Mouse (Mus musculus): Measurements from ENCODE around the gene Fhit. TPM values are rescaled to one million over a fixed set of nuclear protein-coding genes. Genes with fewer than 3 reads are reported as not detected.

Fhit gene
- polyA plus RNA-seq, 1 experiment from 2014 or later = 5.9 TPM

DNA sequence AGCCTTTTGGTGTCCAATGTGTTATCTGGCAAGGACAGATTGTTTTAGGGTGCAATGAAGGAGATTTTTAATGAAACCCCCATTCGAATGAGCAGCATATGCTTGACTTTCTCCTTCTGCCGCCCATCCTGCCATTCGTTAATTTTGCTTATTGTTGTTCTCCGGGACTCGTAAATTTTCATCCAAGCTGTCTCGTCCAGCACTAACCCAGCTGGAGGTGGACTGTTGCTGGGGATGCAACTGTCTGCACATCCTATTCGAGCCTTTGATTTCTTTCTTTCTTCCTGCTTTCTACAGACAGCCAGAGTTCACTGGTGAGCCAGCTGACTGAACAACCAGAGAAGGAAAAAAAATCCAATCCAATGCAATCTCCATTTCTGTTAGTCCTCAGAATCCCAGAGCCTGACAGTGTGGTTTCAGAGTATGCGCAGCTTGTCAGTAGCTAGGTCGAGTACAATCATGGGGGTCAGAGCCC lies 1350.0 kb downstream of the Fhit start:
- H3K4me1 ChIP-seq = peaks cover 12% of the 10 kb centered on the region
- H3K36me3 ChIP-seq = no peaks in the 10 kb centered on the region
- 74% methylated on average over 9 of the region's 9 CpGs for WGBS
- H3K4me3 ChIP-seq = no peak overlapping the region
- H3K27me3 ChIP-seq = no peaks in the 10 kb centered on the region
- ATAC-seq (ENCODE audit: insufficient number of reproducible peaks, insufficient read depth, low FRiP score, low TSS enrichment) = no peak
- H3K27ac ChIP-seq = no peak overlapping the region
- H3K9me3 ChIP-seq = no peaks in the 10 kb centered on the region
- no peak overlapping the region for H3K9ac ChIP-seq
- no peak overlapping the region for H3K4me2 ChIP-seq (replicated peaks)

- H3K9me3 ChIP-seq = no peaks in the 10 kb centered on the region
- no peak for ATAC-seq (ENCODE audit: insufficient number of reproducible peaks, insufficient read depth, low FRiP score, low TSS enrichment)
- no peak overlapping the region for H3K27ac ChIP-seq
- H3K4me3 ChIP-seq = no peak overlapping the region
- no peaks in the 10 kb centered on the region for H3K27me3 ChIP-seq
- WGBS = 67% methylated on average over 7 of the region's 7 CpGs
- no peak overlapping the region for H3K9ac ChIP-seq
- no peaks in the 10 kb centered on the region for H3K36me3 ChIP-seq
- no peak overlapping the region for H3K4me2 ChIP-seq (replicated peaks)
- peaks cover 6% of the 10 kb centered on the region for H3K4me1 ChIP-seq
These were observed 1350.5 kb downstream of the Fhit start for GRCm38 (mm10) chr14:9811177-9811846.

DNA sequence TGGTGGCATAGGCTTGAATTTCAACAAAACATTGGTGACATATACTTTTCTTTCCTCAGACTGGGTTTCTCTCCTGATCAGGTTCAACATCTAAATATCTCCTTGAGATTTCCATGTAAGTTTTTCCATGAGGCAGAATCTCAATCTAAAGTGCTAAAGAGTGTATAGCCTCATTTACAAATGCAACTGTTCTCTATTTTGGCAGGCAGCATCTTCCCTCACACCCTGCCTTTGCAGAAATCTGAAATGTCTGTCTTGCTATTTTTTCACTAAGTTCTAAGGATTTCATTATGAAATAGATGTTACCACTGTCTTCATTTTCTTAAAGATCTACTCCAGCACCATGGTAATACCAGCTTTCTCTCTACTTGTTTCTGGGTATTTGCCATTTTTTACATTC lies 1368.4 kb downstream of the Fhit start:
- Histone ChIP-seq H3K4me2 (replicated peaks) (no peak overlapping the region), H3K27ac (no peak overlapping the region), H3K4me1 (no peaks in the 10 kb centered on the region), H3K9me3 (no peaks in the 10 kb centered on the region), H3K4me3 (no peak overlapping the region), H3K9ac (no peak overlapping the region), H3K27me3 (no peaks in the 10 kb centered on the region), H3K36me3 (no peaks in the 10 kb centered on the region)
- ATAC-seq (ENCODE audit: insufficient number of reproducible peaks, insufficient read depth, low FRiP score, low TSS enrichment) = no peak

GRCm38 (mm10) chr14:9788402-9788950 lies 1373.4 kb downstream of the Fhit start:
- Histone ChIP-seq H3K9ac (no peak overlapping the region), H3K36me3 (no peaks in the 10 kb centered on the region), H3K4me3 (no peak overlapping the region), H3K4me1 (no peaks in the 10 kb centered on the region), H3K27me3 (no peaks in the 10 kb centered on the region), H3K27ac (no peak overlapping the region), H3K4me2 (replicated peaks) (no peak overlapping the region), H3K9me3 (no peaks in the 10 kb centered on the region)
- WGBS = 59% methylated on average over 3 of the region's 3 CpGs
- no peak for ATAC-seq (ENCODE audit: insufficient number of reproducible peaks, insufficient read depth, low FRiP score, low TSS enrichment)

DNA sequence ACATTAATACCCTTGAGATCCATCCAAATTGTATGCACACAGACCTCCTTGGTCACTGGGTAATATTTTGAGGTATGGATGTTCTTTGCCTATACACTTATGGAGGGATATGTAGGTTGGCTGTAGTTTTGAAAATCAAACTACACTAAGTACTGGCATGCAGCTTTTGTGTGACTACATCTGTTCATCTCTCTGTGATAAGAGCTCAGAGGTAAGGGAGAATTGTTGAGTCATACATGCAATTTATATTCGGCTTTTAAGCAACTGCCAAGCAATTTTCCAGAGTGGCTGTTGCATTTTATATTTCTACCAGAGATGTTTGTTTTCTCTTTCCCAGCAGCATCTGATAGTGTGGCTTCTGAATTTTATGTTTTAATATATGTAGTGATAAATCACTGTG lies 1374.4 kb downstream of the Fhit start:
- no peak overlapping the region for H3K9ac ChIP-seq
- no peaks in the 10 kb centered on the region for H3K9me3 ChIP-seq
- no peaks in the 10 kb centered on the region for H3K27me3 ChIP-seq
- H3K36me3 ChIP-seq = no peaks in the 10 kb centered on the region
- H3K27ac ChIP-seq = no peak overlapping the region
- ATAC-seq (ENCODE audit: insufficient number of reproducible peaks, insufficient read depth, low FRiP score, low TSS enrichment) = no peak
- no peaks in the 10 kb centered on the region for H3K4me1 ChIP-seq
- no peak overlapping the region for H3K4me3 ChIP-seq
- H3K4me2 ChIP-seq (replicated peaks) = no peak overlapping the region
- WGBS = 78% methylated on average over 1 of the region's 1 CpGs

DNA sequence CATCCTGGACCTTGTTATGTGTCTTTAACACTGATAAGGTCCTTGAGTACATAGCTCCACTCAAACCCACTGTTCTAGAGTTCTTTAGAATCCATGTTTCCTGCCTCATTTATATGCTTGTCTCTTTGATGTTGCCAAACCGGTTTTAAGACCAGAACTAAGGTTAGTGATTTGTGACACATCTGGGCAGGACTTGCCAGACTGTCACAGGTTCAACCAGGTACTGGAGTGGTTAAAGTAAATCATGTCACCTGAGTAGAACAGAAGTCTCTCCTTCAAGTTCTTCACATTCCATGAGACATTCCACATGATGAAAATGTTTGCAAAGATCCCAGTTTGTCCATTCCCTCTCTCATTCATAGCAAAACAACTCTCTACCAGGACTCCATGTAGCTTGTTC lies 1376.0 kb downstream of the Fhit start:
- Histone ChIP-seq H3K4me1 (no peaks in the 10 kb centered on the region), H3K4me3 (no peak overlapping the region), H3K9me3 (no peaks in the 10 kb centered on the region), H3K36me3 (no peaks in the 10 kb centered on the region), H3K9ac (no peak overlapping the region), H3K27me3 (no peaks in the 10 kb centered on the region), H3K4me2 (replicated peaks) (no peak overlapping the region), H3K27ac (no peak overlapping the region)
- ATAC-seq (ENCODE audit: insufficient number of reproducible peaks, insufficient read depth, low FRiP score, low TSS enrichment) = no peak
- 41% methylated on average over 1 of the region's 1 CpGs for WGBS

DNA sequence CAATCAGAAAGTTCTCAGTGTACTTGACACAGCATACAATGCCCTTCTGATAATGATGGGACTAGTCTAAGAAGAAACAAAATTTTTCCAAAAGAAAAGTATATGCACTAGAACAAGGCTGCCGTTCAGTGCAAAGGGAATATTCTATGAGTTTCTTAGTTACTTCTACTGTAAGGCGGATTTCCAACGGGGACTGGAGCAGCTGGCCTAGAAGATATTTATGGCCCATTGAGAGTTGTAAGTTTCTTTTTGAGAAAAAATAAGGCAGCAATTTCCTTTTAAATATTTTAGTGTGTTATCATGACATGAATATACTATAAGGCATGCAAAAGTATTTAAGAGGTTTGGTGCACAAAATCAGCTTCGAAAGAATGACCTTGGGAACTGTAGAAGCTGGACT lies 1410.5 kb downstream of the Fhit start:
- Histone ChIP-seq H3K27me3 (no peaks in the 10 kb centered on the region), H3K36me3 (no peaks in the 10 kb centered on the region), H3K4me2 (replicated peaks) (no peak overlapping the region), H3K9me3 (no peaks in the 10 kb centered on the region), H3K9ac (no peak overlapping the region), H3K27ac (no peak overlapping the region), H3K4me3 (no peak overlapping the region), H3K4me1 (no peaks in the 10 kb centered on the region)
- WGBS = 93% methylated on average over 4 of the region's 4 CpGs
- ATAC-seq (ENCODE audit: insufficient number of reproducible peaks, insufficient read depth, low FRiP score, low TSS enrichment) = no peak

DNA sequence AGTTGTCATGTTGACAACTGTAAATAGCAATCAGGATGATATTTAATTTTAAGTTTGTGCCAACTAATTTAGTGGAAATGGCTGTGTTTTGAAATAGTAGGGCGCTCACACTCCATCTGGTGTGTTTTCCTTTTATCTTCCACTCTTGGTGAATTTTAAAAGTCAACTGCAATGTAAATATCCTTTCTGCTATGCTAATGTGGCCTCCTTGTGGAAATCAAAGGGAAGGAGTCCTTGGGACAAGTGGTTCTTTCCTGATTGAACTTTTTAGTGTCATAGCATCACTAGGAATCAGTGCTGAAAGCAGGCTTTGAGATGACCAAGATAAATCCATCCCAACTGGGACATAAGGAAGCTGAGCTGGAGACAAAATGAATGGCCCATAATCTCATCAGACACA lies 1413.1 kb downstream of the Fhit start:
- no peaks in the 10 kb centered on the region for H3K27me3 ChIP-seq
- H3K9ac ChIP-seq = no peak overlapping the region
- no peaks in the 10 kb centered on the region for H3K36me3 ChIP-seq
- H3K4me2 ChIP-seq (replicated peaks) = no peak overlapping the region
- ATAC-seq (ENCODE audit: insufficient number of reproducible peaks, insufficient read depth, low FRiP score, low TSS enrichment) = no peak
- 78% methylated on average over 1 of the region's 1 CpGs for WGBS
- H3K27ac ChIP-seq = no peak overlapping the region
- H3K9me3 ChIP-seq = no peaks in the 10 kb centered on the region
- no peak overlapping the region for H3K4me3 ChIP-seq
- H3K4me1 ChIP-seq = no peaks in the 10 kb centered on the region

- H3K36me3 ChIP-seq = no peaks in the 10 kb centered on the region
- H3K9me3 ChIP-seq = no peaks in the 10 kb centered on the region
- H3K4me3 ChIP-seq = no peak overlapping the region
- no peaks in the 10 kb centered on the region for H3K27me3 ChIP-seq
- no peak overlapping the region for H3K27ac ChIP-seq
- WGBS = 43% methylated on average over 2 of the region's 2 CpGs
- ATAC-seq (ENCODE audit: insufficient number of reproducible peaks, insufficient read depth, low FRiP score, low TSS enrichment) = no peak
- H3K9ac ChIP-seq = no peak overlapping the region
- no peak overlapping the region for H3K4me2 ChIP-seq (replicated peaks)
- H3K4me1 ChIP-seq = no peaks in the 10 kb centered on the region
These were observed 1439.8 kb downstream of the Fhit start for GRCm38 (mm10) chr14:9721917-9722472.

GRCm38 (mm10) chr14:9698621-9699020 lies 1463.2 kb downstream of the Fhit start:
- Histone ChIP-seq H3K4me2 (replicated peaks) (no peak overlapping the region), H3K27me3 (no peaks in the 10 kb centered on the region), H3K4me1 (no peaks in the 10 kb centered on the region), H3K36me3 (no peaks in the 10 kb centered on the region), H3K27ac (no peak overlapping the region), H3K9ac (no peak overlapping the region), H3K4me3 (no peak overlapping the region), H3K9me3 (no peaks in the 10 kb centered on the region)
- ATAC-seq (ENCODE audit: insufficient number of reproducible peaks, insufficient read depth, low FRiP score, low TSS enrichment) = no peak
- WGBS = 79% methylated on average over 1 of the region's 1 CpGs

GRCm38 (mm10) chr14:9697101-9697500 lies 1464.7 kb downstream of the Fhit start:
- no peak for ATAC-seq (ENCODE audit: insufficient number of reproducible peaks, insufficient read depth, low FRiP score, low TSS enrichment)
- Histone ChIP-seq H3K4me1 (no peaks in the 10 kb centered on the region), H3K9me3 (no peaks in the 10 kb centered on the region), H3K9ac (no peak overlapping the region), H3K4me3 (no peak overlapping the region), H3K27ac (no peak overlapping the region), H3K27me3 (no peaks in the 10 kb centered on the region), H3K36me3 (no peaks in the 10 kb centered on the region), H3K4me2 (replicated peaks) (no peak overlapping the region)
- 81% methylated on average over 3 of the region's 3 CpGs for WGBS

DNA sequence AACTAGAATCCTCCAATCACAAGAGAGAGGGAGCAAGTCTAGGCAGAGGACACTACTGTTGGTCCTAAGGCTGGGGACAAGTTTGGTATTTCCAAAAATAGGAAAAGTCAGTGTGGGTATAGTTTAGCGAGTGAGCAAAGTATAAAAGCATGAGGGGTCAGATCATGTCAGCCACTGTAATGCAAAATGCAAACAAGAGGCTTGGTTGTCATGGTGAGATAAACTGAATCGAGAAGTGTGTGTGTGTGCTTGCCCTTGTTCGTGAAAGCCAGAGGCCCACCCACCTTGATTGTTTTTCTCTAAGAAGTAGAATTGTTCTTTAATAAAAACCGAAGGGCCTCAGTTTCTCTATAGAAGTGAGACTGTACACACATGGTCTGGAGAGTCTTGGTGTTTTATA lies 1465.8 kb downstream of the Fhit start:
- 54% methylated on average over 4 of the region's 4 CpGs for WGBS
- H3K4me1 ChIP-seq = no peaks in the 10 kb centered on the region
- no peak overlapping the region for H3K27ac ChIP-seq
- H3K4me2 ChIP-seq (replicated peaks) = no peak overlapping the region
- H3K4me3 ChIP-seq = no peak overlapping the region
- H3K9me3 ChIP-seq = no peaks in the 10 kb centered on the region
- no peaks in the 10 kb centered on the region for H3K36me3 ChIP-seq
- ATAC-seq (ENCODE audit: insufficient number of reproducible peaks, insufficient read depth, low FRiP score, low TSS enrichment) = no peak
- no peaks in the 10 kb centered on the region for H3K27me3 ChIP-seq
- H3K9ac ChIP-seq = no peak overlapping the region

Measured in embryonic facial prominence, embryonic 12.5 days (tissue).